Mouse (Mus musculus) cerebellum, adult 2 months (tissue): Measurements from ENCODE around the gene Klf2.

ENCODE experiments used
- CTCF ChIP-seq: fragments of 200-500 bp; IDR thresholded peaks from 2 replicates; pipeline ENCODE4 v1.5.1; 2011; ENCODE audit warnings: low read depth, mild to moderate bottlenecking, control low read depth, low read length, moderate library complexity, borderline replicate concordance; ENCODE audit not compliant: insufficient read depth
- POLR2A ChIP-seq: fragments of 200-500 bp; IDR thresholded peaks from 2 replicates; pipeline ENCODE4 v1.6.1; 2011; ENCODE audit warnings: low read length, control low read depth, borderline replicate concordance; ENCODE audit not compliant: insufficient read depth

- no peak for TF ChIP-seq POLR2A
- TF ChIP-seq CTCF = no peak
Measured at GRCm38 (mm10) chr8:72319921-72320802, 1.3 kb downstream of the Klf2 start.
